Mouse (Mus musculus): ENCODE data around the gene Zfp827. TPM values are rescaled to one million over a fixed set of nuclear protein-coding genes. Genes with fewer than 3 reads are reported as not detected.
A peak's percentile ranks its signal among the peaks of the same experiment; 100 is the strongest.

Gene Zfp827
- polyA plus RNA-seq, 1 experiment from 2014 or later, result 5.2 TPM

DNA sequence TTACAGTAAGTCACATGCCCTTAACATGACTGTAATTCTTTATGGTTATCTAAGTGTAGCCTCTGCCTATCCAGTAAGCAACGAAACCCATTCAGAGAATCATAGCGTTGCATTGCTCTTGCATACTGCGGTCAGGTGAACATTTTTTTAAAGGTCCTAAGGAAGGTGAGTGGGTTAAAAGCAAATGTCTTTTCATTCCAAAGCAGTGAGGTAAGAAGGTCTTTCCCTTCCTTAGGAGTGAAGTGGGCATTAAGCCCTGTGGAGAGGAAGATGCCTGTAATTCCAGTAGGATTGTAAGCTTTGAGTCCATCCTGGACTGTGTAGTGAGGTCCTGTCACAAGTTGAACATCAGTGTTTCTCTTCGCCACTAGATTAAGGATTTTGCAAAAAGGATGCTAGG, 66.2 kb downstream of the Zfp827 start:
- Histone ChIP-seq H3K27me3 (ENCODE audit: control insufficient read depth, insufficient read depth, low read length) (no peaks in the 10 kb centered on the region), H3K9me3 (replicated peaks; ENCODE audit: control insufficient read depth, low read length) (no peaks in the 10 kb centered on the region), H3K4me3 (ENCODE audit: low read length) (no peak overlapping the region), H3K9ac (ENCODE audit: low read length) (no peak overlapping the region), H3K4me1 (ENCODE audit: control insufficient read depth, insufficient read depth, low read length) (peaks cover 18% of the 10 kb centered on the region), H3K36me3 (ENCODE audit: control insufficient read depth, insufficient read depth) (peaks cover 6% of the 10 kb centered on the region; the same call in 1 of the 2 replicates), H3K27ac (ENCODE audit: low read length) (no peak overlapping the region; the same call in 1 of the 2 replicates), H3K4me2 (ENCODE audit: low read depth, low read length) (no peak overlapping the region)
- no peak for ATAC-seq (replicated peaks; ENCODE audit: extremely low read depth, insufficient read depth, low FRiP score)
- WGBS, result 88% methylated on average over 4 of the region's 4 CpGs

- Histone ChIP-seq H3K4me3 (ENCODE audit: low read length) (no peak overlapping the region), H3K4me2 (ENCODE audit: low read depth, low read length) (peak overlapping the region; percentile 37), H3K36me3 (ENCODE audit: control insufficient read depth, insufficient read depth) (peaks cover 6% of the 10 kb centered on the region; the same call in 1 of the 2 replicates), H3K9ac (ENCODE audit: low read length) (no peak overlapping the region; the same call in 1 of the 2 replicates), H3K27me3 (ENCODE audit: control insufficient read depth, insufficient read depth, low read length) (no peaks in the 10 kb centered on the region), H3K9me3 (replicated peaks; ENCODE audit: control insufficient read depth, low read length) (no peaks in the 10 kb centered on the region), H3K27ac (ENCODE audit: low read length) (peak overlapping the region; percentile 50), H3K4me1 (ENCODE audit: control insufficient read depth, insufficient read depth, low read length) (peaks cover 18% of the 10 kb centered on the region)
- 55% methylated on average over 7 of the region's 7 CpGs for WGBS
- ATAC-seq (replicated peaks; ENCODE audit: extremely low read depth, insufficient read depth, low FRiP score), result 0 out of 2 replicates have a peak, but pooled peaks have one; percentile 31
Observed at GRCm38 (mm10) chr8:79095162-79095561, 66.9 kb downstream of the Zfp827 start.

- Histone ChIP-seq H3K4me3 (ENCODE audit: low read length) (no peak overlapping the region), H3K4me2 (ENCODE audit: low read depth, low read length) (no peak overlapping the region), H3K27me3 (ENCODE audit: control insufficient read depth, insufficient read depth, low read length) (no peaks in the 10 kb centered on the region), H3K27ac (ENCODE audit: low read length) (0 out of 2 replicates have a peak overlapping the region, but pooled peaks have one; percentile 31), H3K4me1 (ENCODE audit: control insufficient read depth, insufficient read depth, low read length) (peaks cover 18% of the 10 kb centered on the region), H3K9ac (ENCODE audit: low read length) (no peak overlapping the region), H3K9me3 (replicated peaks; ENCODE audit: control insufficient read depth, low read length) (no peaks in the 10 kb centered on the region), H3K36me3 (ENCODE audit: control insufficient read depth, insufficient read depth) (0 out of 2 replicates have a peak, but pooled peaks cover 2% of the 10 kb centered on the region)
- WGBS, result 51% methylated on average over 11 of the region's 11 CpGs
- no peak for ATAC-seq (replicated peaks; ENCODE audit: extremely low read depth, insufficient read depth, low FRiP score)
Observed at GRCm38 (mm10) chr8:79096970-79097369, 68.7 kb downstream of the Zfp827 start.

- H3K4me1 ChIP-seq (ENCODE audit: control insufficient read depth, insufficient read depth, low read length), result peaks cover 10% of the 10 kb centered on the region
- no peak overlapping the region for H3K9ac ChIP-seq (ENCODE audit: low read length)
- no peak for ATAC-seq (replicated peaks; ENCODE audit: extremely low read depth, insufficient read depth, low FRiP score)
- H3K9me3 ChIP-seq (replicated peaks; ENCODE audit: control insufficient read depth, low read length), result no peaks in the 10 kb centered on the region
- H3K4me3 ChIP-seq (ENCODE audit: low read length), result no peak overlapping the region
- H3K27ac ChIP-seq (ENCODE audit: low read length), result no peak overlapping the region; the same call in 1 of the 2 replicates
- no peaks in the 10 kb centered on the region for H3K27me3 ChIP-seq (ENCODE audit: control insufficient read depth, insufficient read depth, low read length)
- WGBS, result 69% methylated on average over 4 of the region's 4 CpGs
- H3K36me3 ChIP-seq (ENCODE audit: control insufficient read depth, insufficient read depth), result no peaks in the 10 kb centered on the region
- H3K4me2 ChIP-seq (ENCODE audit: low read depth, low read length), result no peak overlapping the region
Observed at GRCm38 (mm10) chr8:79102707-79103106, 74.5 kb downstream of the Zfp827 start.

DNA sequence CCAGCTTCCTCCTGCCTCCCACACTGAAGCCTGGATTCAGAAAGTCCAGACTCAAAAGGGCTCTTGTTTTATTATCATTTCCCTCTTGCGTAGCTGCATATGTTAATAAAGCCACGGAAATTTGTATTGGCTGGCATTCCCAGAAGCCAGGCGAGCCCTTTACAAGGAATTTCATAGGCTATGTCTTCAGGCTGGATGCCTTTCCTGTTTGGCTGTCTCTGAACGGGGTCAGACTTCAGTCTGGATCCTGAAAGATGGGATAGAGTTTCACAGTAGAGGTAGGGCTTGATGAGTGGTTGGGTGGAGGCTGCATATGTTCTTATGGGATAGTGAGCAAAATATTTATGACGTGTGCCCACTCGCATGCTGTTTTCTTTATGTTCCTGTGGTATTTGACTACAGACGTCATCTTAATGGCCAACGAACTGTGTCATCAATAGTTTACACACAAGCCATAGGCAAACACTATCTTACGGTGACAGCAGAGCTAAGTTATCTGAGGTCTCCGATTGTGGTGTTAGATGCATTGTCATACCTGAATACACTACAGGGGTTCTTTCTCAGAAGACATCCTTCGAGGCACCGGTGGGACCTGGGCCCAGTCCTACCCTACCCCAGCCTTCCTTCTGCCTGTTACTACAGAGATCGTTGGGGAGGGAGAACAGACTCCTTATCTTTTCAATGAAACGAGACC, 75.1 kb downstream of the Zfp827 start:
- Histone ChIP-seq H3K4me3 (ENCODE audit: low read length) (no peak overlapping the region), H3K27ac (ENCODE audit: low read length) (no peak overlapping the region), H3K27me3 (ENCODE audit: control insufficient read depth, insufficient read depth, low read length) (no peaks in the 10 kb centered on the region), H3K4me2 (ENCODE audit: low read depth, low read length) (no peak overlapping the region), H3K4me1 (ENCODE audit: control insufficient read depth, insufficient read depth, low read length) (peaks cover 10% of the 10 kb centered on the region), H3K9ac (ENCODE audit: low read length) (no peak overlapping the region), H3K9me3 (replicated peaks; ENCODE audit: control insufficient read depth, low read length) (no peaks in the 10 kb centered on the region), H3K36me3 (ENCODE audit: control insufficient read depth, insufficient read depth) (no peaks in the 10 kb centered on the region)
- WGBS, result 68% methylated on average over 14 of the region's 14 CpGs
- no peak for ATAC-seq (replicated peaks; ENCODE audit: extremely low read depth, insufficient read depth, low FRiP score)

- WGBS, result 77% methylated on average over 9 of the region's 9 CpGs
- Histone ChIP-seq H3K9me3 (replicated peaks; ENCODE audit: control insufficient read depth, low read length) (no peaks in the 10 kb centered on the region), H3K9ac (ENCODE audit: low read length) (no peak overlapping the region), H3K27me3 (ENCODE audit: control insufficient read depth, insufficient read depth, low read length) (no peaks in the 10 kb centered on the region), H3K27ac (ENCODE audit: low read length) (no peak overlapping the region), H3K36me3 (ENCODE audit: control insufficient read depth, insufficient read depth) (no peaks in the 10 kb centered on the region), H3K4me2 (ENCODE audit: low read depth, low read length) (no peak overlapping the region), H3K4me3 (ENCODE audit: low read length) (no peak overlapping the region), H3K4me1 (ENCODE audit: control insufficient read depth, insufficient read depth, low read length) (peaks cover 10% of the 10 kb centered on the region)
- ATAC-seq (replicated peaks; ENCODE audit: extremely low read depth, insufficient read depth, low FRiP score), result no peak
Observed at GRCm38 (mm10) chr8:79103923-79104580, 75.8 kb downstream of the Zfp827 start.

DNA sequence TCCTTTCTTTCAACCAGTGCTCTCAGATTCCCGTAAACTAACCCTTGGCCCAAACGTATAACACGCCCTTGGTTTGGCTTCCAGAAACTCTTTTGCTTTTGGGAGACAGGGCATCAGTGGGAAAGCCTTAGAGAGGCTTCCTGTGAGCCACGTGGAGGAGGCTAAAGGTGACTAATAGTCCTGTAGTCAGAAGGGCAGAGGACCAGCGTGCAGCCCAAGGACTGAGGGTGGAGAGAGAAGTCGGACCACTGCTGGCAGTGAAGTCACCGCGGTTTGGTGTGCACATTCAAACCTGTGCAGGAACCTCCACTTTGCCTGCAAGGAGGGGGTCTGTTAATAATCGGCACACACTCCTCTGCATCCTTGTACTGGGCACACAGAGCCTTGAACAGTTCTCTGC, 76.4 kb downstream of the Zfp827 start:
- 69% methylated on average over 9 of the region's 9 CpGs for WGBS
- H3K36me3 ChIP-seq (ENCODE audit: control insufficient read depth, insufficient read depth), result no peaks in the 10 kb centered on the region
- no peaks in the 10 kb centered on the region for H3K27me3 ChIP-seq (ENCODE audit: control insufficient read depth, insufficient read depth, low read length)
- H3K4me2 ChIP-seq (ENCODE audit: low read depth, low read length), result no peak overlapping the region
- H3K9me3 ChIP-seq (replicated peaks; ENCODE audit: control insufficient read depth, low read length), result no peaks in the 10 kb centered on the region
- no peak; the same call in 1 of the 2 replicates for ATAC-seq (replicated peaks; ENCODE audit: extremely low read depth, insufficient read depth, low FRiP score)
- peak overlapping the region; percentile 34 for H3K27ac ChIP-seq (ENCODE audit: low read length)
- H3K9ac ChIP-seq (ENCODE audit: low read length), result no peak overlapping the region
- H3K4me3 ChIP-seq (ENCODE audit: low read length), result no peak overlapping the region
- peaks cover 10% of the 10 kb centered on the region for H3K4me1 ChIP-seq (ENCODE audit: control insufficient read depth, insufficient read depth, low read length)

GRCm38 (mm10) chr8:79105186-79105585, 76.9 kb downstream of the Zfp827 start:
- peaks cover 10% of the 10 kb centered on the region for H3K4me1 ChIP-seq (ENCODE audit: control insufficient read depth, insufficient read depth, low read length)
- no peak for ATAC-seq (replicated peaks; ENCODE audit: extremely low read depth, insufficient read depth, low FRiP score)
- H3K27ac ChIP-seq (ENCODE audit: low read length), result peak overlapping the region; percentile 34
- H3K9me3 ChIP-seq (replicated peaks; ENCODE audit: control insufficient read depth, low read length), result no peaks in the 10 kb centered on the region
- H3K36me3 ChIP-seq (ENCODE audit: control insufficient read depth, insufficient read depth), result no peaks in the 10 kb centered on the region
- H3K4me2 ChIP-seq (ENCODE audit: low read depth, low read length), result no peak overlapping the region
- 61% methylated on average over 10 of the region's 10 CpGs for WGBS
- H3K9ac ChIP-seq (ENCODE audit: low read length), result no peak overlapping the region
- no peak overlapping the region for H3K4me3 ChIP-seq (ENCODE audit: low read length)
- no peaks in the 10 kb centered on the region for H3K27me3 ChIP-seq (ENCODE audit: control insufficient read depth, insufficient read depth, low read length)

DNA sequence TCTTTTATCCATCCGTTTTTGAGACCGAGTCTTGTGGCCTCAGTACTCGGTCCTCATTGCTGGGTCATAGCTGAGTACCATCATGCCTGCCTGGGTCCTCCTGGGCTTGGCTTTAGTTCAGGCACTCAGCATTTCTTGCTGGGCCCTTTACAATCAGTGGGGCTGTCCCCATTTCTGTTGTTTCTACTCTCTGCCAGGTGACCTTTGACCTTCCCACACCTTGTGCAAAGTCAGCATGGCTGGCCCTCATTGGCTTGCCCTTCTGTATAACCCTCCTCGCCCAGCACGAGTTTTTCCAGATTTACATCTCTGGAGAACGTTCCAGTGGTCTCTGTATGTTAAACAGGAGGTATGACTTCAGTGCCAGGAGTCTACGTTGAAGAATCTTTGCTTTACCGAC, 83.2 kb downstream of the Zfp827 start:
- ATAC-seq (replicated peaks; ENCODE audit: extremely low read depth, insufficient read depth, low FRiP score), result no peak
- Histone ChIP-seq H3K27me3 (ENCODE audit: control insufficient read depth, insufficient read depth, low read length) (no peaks in the 10 kb centered on the region), H3K4me3 (ENCODE audit: low read length) (no peak overlapping the region), H3K36me3 (ENCODE audit: control insufficient read depth, insufficient read depth) (no peaks in the 10 kb centered on the region), H3K9me3 (replicated peaks; ENCODE audit: control insufficient read depth, low read length) (no peaks in the 10 kb centered on the region), H3K27ac (ENCODE audit: low read length) (no peak overlapping the region), H3K4me1 (ENCODE audit: control insufficient read depth, insufficient read depth, low read length) (no peaks in the 10 kb centered on the region), H3K4me2 (ENCODE audit: low read depth, low read length) (no peak overlapping the region), H3K9ac (ENCODE audit: low read length) (no peak overlapping the region)
- WGBS, result 86% methylated on average over 8 of the region's 8 CpGs

Data from heart, embryonic 16.5 days (tissue).